Mouse (Mus musculus) brain, embryonic 14.5 days (tissue): ENCODE data around the gene Pla2g2f.

Experiments used
- CTCF ChIP-seq: fragments of 200-500 bp; IDR thresholded peaks from 2 replicates; pipeline ENCODE4 v1.5.1; 2012; ENCODE audit warnings: inconsistent platforms, mild to moderate bottlenecking, moderate library complexity, borderline replicate concordance; ENCODE audit not compliant: insufficient read depth, insufficient read length; ENCODE audit errors: extremely low read depth
- POLR2A ChIP-seq: fragments of 200-500 bp; IDR thresholded peaks from 2 replicates; pipeline ENCODE4 v1.6.1; 2012; ENCODE audit warnings: mild to moderate bottlenecking, inconsistent platforms, borderline replicate concordance; ENCODE audit not compliant: poor library complexity, insufficient read depth, insufficient read length, severe bottlenecking; ENCODE audit errors: extremely low read depth

DNA sequence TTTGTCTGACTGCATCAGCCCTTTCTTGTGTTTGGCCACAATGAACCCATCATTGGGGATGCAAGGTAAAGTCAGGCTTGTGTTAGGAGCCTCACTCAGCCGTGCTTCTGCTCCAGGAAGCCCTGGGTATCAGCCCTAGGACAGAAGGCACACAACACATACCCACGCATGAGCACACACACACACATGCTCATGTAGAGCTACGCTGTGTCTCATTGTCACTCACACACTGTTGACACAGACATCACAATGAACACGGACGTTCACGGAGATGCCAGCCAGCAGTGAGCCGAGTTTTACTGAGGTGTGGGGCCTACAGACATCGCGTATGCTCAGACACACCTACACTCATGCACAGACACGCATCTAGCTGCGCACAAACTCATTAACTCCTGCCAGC lies 1.4 kb downstream of the Pla2g2f start:
- no peak for TF ChIP-seq POLR2A
- no peak for TF ChIP-seq CTCF
